Mouse (Mus musculus) MEL (cell line): ENCODE measurements around the gene Focad.

Experiments
- CTCF ChIP-seq, 3 experiments: IDR thresholded peaks in 2 of 3; conservative IDR thresholded peaks in 1 of 3; 2 replicates each; pipeline ENCODE4 v1.5.1; 2011 to 2012; ENCODE audit warnings: low read length in 3 of 3, low read depth in 2 of 3, mild to moderate bottlenecking in 2 of 3, improper control_type of control experiment in 1 of 3, inconsistent platforms in 1 of 3, mixed read lengths in 1 of 3, moderate library complexity in 1 of 3; ENCODE audit not compliant: control insufficient read depth in 1 of 3, insufficient read depth in 1 of 3, poor library complexity in 1 of 3, severe bottlenecking in 1 of 3
- E2F4 ChIP-seq: IDR thresholded peaks from 2 replicates; pipeline ENCODE4 v1.6.1; 2011; ENCODE audit warnings: low read depth, low read length, improper control_type of control experiment, borderline replicate concordance
- EP300 ChIP-seq, 2 experiments: IDR thresholded peaks; 2 replicates each; pipeline ENCODE4 v1.6.1; 2011; ENCODE audit warnings: improper control_type of control experiment in 2 of 2, low read length in 2 of 2, low read depth in 1 of 2, mild to moderate bottlenecking in 1 of 2
- MEF2A ChIP-seq: IDR thresholded peaks from 2 replicates; pipeline ENCODE4 v1.6.1; 2014; ENCODE audit warnings: low read depth, mild to moderate bottlenecking, inconsistent platforms, low read length, improper control_type of control experiment; ENCODE audit not compliant: poor library complexity, insufficient replicate concordance, severe bottlenecking; ENCODE audit errors: extremely low read depth
- MYC ChIP-seq: IDR thresholded peaks from 2 replicates; pipeline ENCODE4 v1.6.1; 2011; ENCODE audit warnings: low read depth, mild to moderate bottlenecking, low read length, improper control_type of control experiment, moderate library complexity
- RAD21 ChIP-seq: IDR thresholded peaks from 2 replicates; pipeline ENCODE4 v1.6.1; 2011; ENCODE audit warnings: mild to moderate bottlenecking, low read depth, low read length, improper control_type of control experiment
- SMC3 ChIP-seq: IDR thresholded peaks from 2 replicates; pipeline ENCODE4 v1.6.1; 2011; ENCODE audit warnings: low read depth, low read length, improper control_type of control experiment
- ZC3H11A ChIP-seq: IDR thresholded peaks from 2 replicates; pipeline ENCODE4 v1.6.1; 2012; ENCODE audit warnings: low read depth, mild to moderate bottlenecking, inconsistent platforms, low read length, improper control_type of control experiment

DNA sequence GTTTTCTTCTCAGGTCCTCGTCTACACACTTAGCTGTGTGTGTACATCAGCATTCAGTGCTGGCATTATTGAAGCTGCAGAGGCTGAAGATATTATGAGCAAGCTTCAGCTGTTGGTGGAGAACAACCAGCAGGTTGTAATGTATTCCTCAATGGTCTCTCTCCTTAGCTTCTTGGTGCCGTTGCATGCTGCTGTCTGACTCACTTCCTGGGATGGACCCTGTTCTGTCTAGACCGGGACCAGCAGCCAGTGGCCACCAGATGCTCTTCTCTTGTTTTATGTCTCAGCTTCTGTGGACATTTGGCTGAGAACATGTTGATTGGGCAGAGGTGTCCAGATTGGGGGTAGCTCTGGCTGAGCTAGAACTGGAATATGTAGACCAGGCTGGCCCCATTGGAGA, 263.0 kb downstream of the Focad start:
- TF ChIP-seq RAD21 = no peak
- TF ChIP-seq EP300 (IDR thresholded peaks at IDR 0.05; ENCODE audit: low read depth in 1 of 2, low read length in 2 of 2) = no peak
- TF ChIP-seq E2F4 = no peak
- no peak for TF ChIP-seq SMC3
- no peak for TF ChIP-seq MYC
- TF ChIP-seq CTCF (IDR thresholded peaks at IDR 0.05 in 2 of 3, conservative IDR thresholded peaks at IDR 0.05 in 1 of 3; ENCODE audit: control insufficient read depth in 1 of 3, insufficient read depth in 1 of 3, low read depth in 2 of 3, low read length in 3 of 3, poor library complexity in 1 of 3, severe bottlenecking in 1 of 3) = no peak
- no peak for TF ChIP-seq MEF2A
- no peak for TF ChIP-seq ZC3H11A
